Mouse (Mus musculus): Measurements from ENCODE around the gene Ptrh1. TPM values are rescaled to one million over a fixed set of nuclear protein-coding genes. Genes with fewer than 3 reads are reported as not detected.

The Ptrh1 gene
- total RNA-seq, 4 experiments from 2014 or later: 2.7 to 4.0 (median 3.2) TPM

GRCm38 (mm10) chr2:32757056-32757845 is 18.3 kb upstream of the Ptrh1 start, which contains the start of gene Tor2a:
Gene Tor2a, plus strand, starts transcription at chr2:32757234.
- DNase-seq (ENCODE audit: low spot score): peak; percentile 98

- DNase-seq (ENCODE audit: low spot score): no peak
Measured at GRCm38 (mm10) chr2:32758503-32758902, 17.1 kb upstream of the Ptrh1 start.

GRCm38 (mm10) chr2:32759001-32759400 is 16.6 kb upstream of the Ptrh1 start:
- DNase-seq (ENCODE audit: low spot score): no peak

- DNase-seq (ENCODE audit: low spot score): no peak
Measured at GRCm38 (mm10) chr2:32761361-32761760, 14.2 kb upstream of the Ptrh1 start.

- DNase-seq (ENCODE audit: low spot score): no peak
Measured at GRCm38 (mm10) chr2:32761859-32762258, 13.7 kb upstream of the Ptrh1 start.

GRCm38 (mm10) chr2:32763353-32763752 is 12.2 kb upstream of the Ptrh1 start:
- DNase-seq (ENCODE audit: low spot score): no peak

GRCm38 (mm10) chr2:32767241-32767640 is 8.3 kb upstream of the Ptrh1 start:
- no peak for DNase-seq (ENCODE audit: low spot score)

- DNase-seq (ENCODE audit: low spot score): no peak
Measured at GRCm38 (mm10) chr2:32768661-32769285, 6.8 kb upstream of the Ptrh1 start.

GRCm38 (mm10) chr2:32769327-32770085 is 6.1 kb upstream of the Ptrh1 start:
- DNase-seq (ENCODE audit: low spot score): no peak

GRCm38 (mm10) chr2:32771886-32772285 is 3.7 kb upstream of the Ptrh1 start:
- no peak for DNase-seq (ENCODE audit: low spot score)

- DNase-seq (ENCODE audit: low spot score): no peak
Measured at GRCm38 (mm10) chr2:32772626-32773279, 2.8 kb upstream of the Ptrh1 start.

GRCm38 (mm10) chr2:32776192-32776591 is 606 bp downstream of the Ptrh1 start:
- DNase-seq (ENCODE audit: low spot score): no peak

GRCm38 (mm10) chr2:32778081-32778480 is 2.5 kb downstream of the Ptrh1 start:
- no peak for DNase-seq (ENCODE audit: low spot score)

- peak; percentile 62 for DNase-seq (ENCODE audit: low spot score)
Measured at GRCm38 (mm10) chr2:32779131-32779530, 3.5 kb downstream of the Ptrh1 start.

GRCm38 (mm10) chr2:32779714-32780113 is 4.1 kb downstream of the Ptrh1 start:
- DNase-seq (ENCODE audit: low spot score): no peak

- DNase-seq (ENCODE audit: low spot score): no peak
Measured at GRCm38 (mm10) chr2:32781710-32782109, 6.1 kb downstream of the Ptrh1 start.

- peak; percentile 82 for DNase-seq (ENCODE audit: low spot score)
Measured at GRCm38 (mm10) chr2:32784048-32784681, 8.6 kb downstream of the Ptrh1 start, which contains the start of gene Cfap157. Gene Cfap157, minus strand, starts transcription at chr2:32784428.

GRCm38 (mm10) chr2:32787176-32787575 is 11.6 kb downstream of the Ptrh1 start:
- DNase-seq (ENCODE audit: low spot score): no peak

- no peak for DNase-seq (ENCODE audit: low spot score)
Measured at GRCm38 (mm10) chr2:32788581-32788980, 13.0 kb downstream of the Ptrh1 start.

GRCm38 (mm10) chr2:32791297-32791696 is 15.7 kb downstream of the Ptrh1 start:
- peak; percentile 57 for DNase-seq (ENCODE audit: low spot score)

GRCm38 (mm10) chr2:32795748-32796418 is 20.3 kb downstream of the Ptrh1 start:
- DNase-seq (ENCODE audit: low spot score): no peak
